Mouse (Mus musculus) CH12.LX (cell line): ENCODE measurements around the gene Zfp541.

Source experiments
- CHD1 ChIP-seq: IDR thresholded peaks from 2 replicates; pipeline ENCODE4 v1.6.1; 2012; ENCODE audit warnings: low read depth, low read length, improper control_type of control experiment, inconsistent platforms
- CTCF ChIP-seq, 2 experiments: IDR thresholded peaks in 1 of 2; conservative IDR thresholded peaks in 1 of 2; 2 replicates each; pipeline ENCODE4 v1.5.1; 2011 to 2012; ENCODE audit warnings: low read depth in 2 of 2, low read length in 2 of 2, improper control_type of control experiment in 1 of 2, inconsistent platforms in 1 of 2, mild to moderate bottlenecking in 1 of 2, moderate library complexity in 1 of 2
- HCFC1 ChIP-seq: IDR thresholded peaks from 2 replicates; pipeline ENCODE4 v1.6.1; 2012; ENCODE audit warnings: low read depth, mild to moderate bottlenecking, inconsistent platforms, low read length, improper control_type of control experiment
- IRF4 ChIP-seq: IDR thresholded peaks from 2 replicates; pipeline ENCODE4 v1.6.1; 2014; ENCODE audit warnings: low read depth, mild to moderate bottlenecking, inconsistent platforms, low read length, improper control_type of control experiment
- MAFK ChIP-seq: IDR thresholded peaks from 2 replicates; pipeline ENCODE4 v1.6.1; 2011; ENCODE audit warnings: low read length, improper control_type of control experiment; ENCODE audit not compliant: insufficient replicate concordance
- MEF2A ChIP-seq: IDR thresholded peaks from 2 replicates; pipeline ENCODE4 v1.6.1; 2014; ENCODE audit warnings: low read depth, mild to moderate bottlenecking, inconsistent platforms, low read length, improper control_type of control experiment, borderline replicate concordance
- POLR2A ChIP-seq: IDR thresholded peaks from 2 replicates; pipeline ENCODE4 v1.6.1; 2011; ENCODE audit warnings: low read depth, mild to moderate bottlenecking, improper control_type of control experiment, low read length
- POLR2AphosphoS2 ChIP-seq: IDR thresholded peaks from 2 replicates; pipeline ENCODE4 v1.6.1; 2011; ENCODE audit warnings: low read depth, low read length, improper control_type of control experiment
- ZMIZ1 ChIP-seq: IDR thresholded peaks from 2 replicates; pipeline ENCODE4 v1.6.1; 2012; ENCODE audit warnings: low read depth, mild to moderate bottlenecking, inconsistent platforms, low read length, improper control_type of control experiment

GRCm38 (mm10) chr7:16031072-16031471, 30.5 kb upstream of the Zfp541 start:
- no peak for TF ChIP-seq MAFK
- TF ChIP-seq IRF4, result no peak
- TF ChIP-seq CTCF (conservative IDR thresholded peaks at IDR 0.05 in 1 of 2, IDR thresholded peaks at IDR 0.05 in 1 of 2; ENCODE audit: low read depth in 2 of 2, low read length in 2 of 2), result no peak
- TF ChIP-seq POLR2AphosphoS2, result no peak
- TF ChIP-seq ZMIZ1, result no peak
- no peak for TF ChIP-seq MEF2A
- TF ChIP-seq POLR2A, result no peak
- TF ChIP-seq HCFC1, result no peak
- no peak for TF ChIP-seq CHD1
